Mouse (Mus musculus) thymus, adult 2 months (tissue): ENCODE data around the gene Sgca. TPM values are rescaled to one million over a fixed set of nuclear protein-coding genes. Genes with fewer than 3 reads are reported as not detected.

ENCODE experiments used
- DNase-seq: peaks from one replicate; pipeline ENCODE4 v3.0.0; 2021
- H3K27ac ChIP-seq: fragments of 200-500 bp; 2 replicates; pipeline ENCODE4 v1.5.1; 2012; ENCODE audit warnings: low read length, control low read depth; ENCODE audit not compliant: control insufficient read depth, insufficient read depth
- H3K27me3 ChIP-seq: fragments of 200-500 bp; 2 replicates; pipeline ENCODE4 v1.6.1; 2012; ENCODE audit warnings: mild to moderate bottlenecking, low read length, moderate library complexity, mixed read lengths; ENCODE audit not compliant: control insufficient read depth, insufficient read depth
- H3K36me3 ChIP-seq: fragments of 200-500 bp; 2 replicates; pipeline ENCODE4 v1.6.1; 2012; ENCODE audit warnings: mild to moderate bottlenecking, low read length, moderate library complexity; ENCODE audit not compliant: control insufficient read depth, insufficient read depth
- H3K4me1 ChIP-seq: fragments of 200-500 bp; replicated peaks from 2 replicates; pipeline ENCODE4 v1.6.1; 2012; ENCODE audit warnings: low read length; ENCODE audit not compliant: control insufficient read depth, insufficient read depth
- H3K4me3 ChIP-seq: fragments of 200-500 bp; 2 replicates; pipeline ENCODE4 v1.5.1; 2012; ENCODE audit warnings: mild to moderate bottlenecking, low read length, control low read depth, moderate library complexity; ENCODE audit not compliant: control insufficient read depth, insufficient read depth
- CTCF ChIP-seq: fragments of 200-500 bp; IDR thresholded peaks from 2 replicates; pipeline ENCODE4 v1.5.1; 2012; ENCODE audit warnings: mild to moderate bottlenecking, control low read depth, low read length, moderate library complexity, borderline replicate concordance; ENCODE audit not compliant: control insufficient read depth, poor library complexity, insufficient read depth; ENCODE audit errors: extremely low read depth
- POLR2A ChIP-seq: fragments of 200-500 bp; IDR thresholded peaks from 2 replicates; pipeline ENCODE4 v1.6.1; 2012; ENCODE audit warnings: mild to moderate bottlenecking, low read length, control low read depth, moderate library complexity; ENCODE audit not compliant: control insufficient read depth, poor library complexity, insufficient read depth; ENCODE audit errors: extremely low read depth
- WGBS: fragments of 180-500 bp; shearing (Covaris S2); methylation state at CpG from one replicate; pipeline ENCODE4 v1.1.7; 2018; 5-methylcytosine and 5-hydroxymethylcytosine counted together
- polyA plus RNA-seq: library from polyadenylated mRNA; depleted of rRNA; stranded (reverse); fragments of >200 nt; gene quantifications from 2 replicates; pipeline ENCODE4 v1.2.3, GENCODE M21; 2012

Gene Sgca
- polyA plus RNA-seq, 1 experiment = 59.1 TPM

DNA sequence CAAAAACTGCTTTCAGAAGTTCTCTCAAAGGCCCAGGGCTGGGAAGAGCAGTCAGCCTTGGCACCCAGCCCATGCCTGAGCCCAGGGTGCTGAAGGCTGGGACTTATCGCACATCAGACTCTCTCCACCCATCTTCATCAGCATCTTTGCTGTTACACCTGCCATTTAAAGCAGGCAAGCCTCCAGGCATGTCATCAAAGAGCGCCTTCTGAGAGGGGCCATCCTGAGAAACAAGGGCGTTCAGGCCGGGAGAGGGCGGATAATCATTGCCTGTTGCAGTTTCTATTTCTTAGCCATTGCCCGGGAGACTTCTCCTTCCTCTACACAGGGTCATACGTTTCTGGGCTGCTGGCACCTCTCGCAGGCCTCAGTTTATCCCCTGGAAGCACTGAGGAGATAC is 11.7 kb upstream of the Sgca start:
- no peak for TF ChIP-seq CTCF
- no peak for TF ChIP-seq POLR2A
- Histone ChIP-seq H3K4me3 (no peak overlapping the region), H3K4me1 (peaks cover 45% of the 10 kb centered on the region), H3K27me3 (no peaks in the 10 kb centered on the region), H3K27ac (no peak overlapping the region), H3K36me3 (no peaks in the 10 kb centered on the region)
- WGBS = 84% methylated on average over 8 of the region's 8 CpGs
- no peak for DNase-seq

DNA sequence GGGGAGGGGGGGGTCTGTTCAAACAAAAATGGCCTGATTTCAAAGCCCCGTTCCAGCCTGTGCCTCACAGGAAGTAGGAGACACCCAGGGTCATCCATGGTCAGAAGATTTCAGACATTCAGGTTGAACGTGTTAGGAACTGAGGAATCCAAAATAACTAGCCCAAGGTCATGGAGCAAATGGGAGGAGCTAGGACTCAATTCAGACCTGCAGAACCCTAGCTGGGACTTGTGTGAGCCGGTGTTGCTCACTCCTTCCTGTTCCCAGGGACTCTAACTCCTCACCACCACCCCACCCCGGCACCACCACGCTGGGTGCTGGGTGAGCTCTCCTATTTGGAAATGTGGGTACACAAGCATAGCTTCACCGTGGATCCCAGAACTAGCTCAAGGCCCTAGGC is 11.2 kb upstream of the Sgca start:
- TF ChIP-seq POLR2A (no peak), CTCF (no peak)
- H3K4me3 ChIP-seq = no peak overlapping the region
- no peak for DNase-seq
- no peaks in the 10 kb centered on the region for H3K27me3 ChIP-seq
- peaks cover 41% of the 10 kb centered on the region for H3K4me1 ChIP-seq
- no peaks in the 10 kb centered on the region for H3K36me3 ChIP-seq
- WGBS = 70% methylated on average over 6 of the region's 6 CpGs
- no peak overlapping the region for H3K27ac ChIP-seq

DNA sequence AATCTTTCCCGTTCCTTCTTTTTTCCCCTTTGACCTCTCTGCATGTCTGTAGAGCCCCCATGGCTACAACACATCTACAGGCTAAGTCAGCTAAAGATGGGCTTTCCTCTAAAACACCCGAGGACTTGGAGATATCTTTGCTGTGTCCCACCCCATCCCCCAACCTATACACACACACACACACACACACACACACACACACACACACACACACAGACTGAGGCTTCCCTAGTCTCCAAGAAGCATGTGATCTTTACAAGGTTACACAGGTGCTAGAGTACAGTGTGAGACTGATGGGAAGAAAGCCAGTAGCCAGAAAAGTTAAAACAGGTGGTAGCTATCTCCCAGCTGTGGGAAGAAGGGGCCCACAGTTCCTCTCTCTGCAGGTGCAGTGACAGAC is 10.3 kb upstream of the Sgca start:
- Histone ChIP-seq H3K4me3 (no peak overlapping the region), H3K27ac (no peak overlapping the region), H3K36me3 (no peaks in the 10 kb centered on the region), H3K27me3 (no peaks in the 10 kb centered on the region), H3K4me1 (peaks cover 41% of the 10 kb centered on the region)
- no peak for TF ChIP-seq POLR2A
- peak; percentile 25 for DNase-seq
- WGBS = 54% methylated on average over 2 of the region's 2 CpGs

DNA sequence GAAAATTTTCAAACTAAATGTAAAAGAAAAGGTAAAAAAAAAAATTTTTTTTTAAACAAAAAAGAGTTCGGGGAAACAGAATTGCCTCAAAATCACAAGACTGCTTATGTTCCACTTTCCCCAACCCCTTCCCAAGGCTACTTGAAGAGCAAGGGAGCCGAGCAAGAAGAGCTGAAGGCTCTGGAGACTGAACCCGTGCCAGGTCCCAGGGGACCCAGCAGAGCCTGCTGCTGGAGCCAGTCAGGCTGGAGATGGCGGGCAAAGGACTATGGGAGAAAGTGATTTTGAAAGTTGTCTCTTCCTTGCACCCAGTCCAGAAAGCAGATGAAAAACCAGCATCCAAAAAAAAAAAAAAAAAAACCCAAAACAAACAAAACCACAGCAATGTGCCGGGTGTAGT is 9.7 kb upstream of the Sgca start:
- Histone ChIP-seq H3K27ac (no peak overlapping the region), H3K4me1 (peaks cover 41% of the 10 kb centered on the region), H3K36me3 (no peaks in the 10 kb centered on the region), H3K27me3 (no peaks in the 10 kb centered on the region), H3K4me3 (no peak overlapping the region)
- TF ChIP-seq POLR2A (no peak), CTCF (no peak)
- no peak for DNase-seq
- 82% methylated on average over 5 of the region's 5 CpGs for WGBS

DNA sequence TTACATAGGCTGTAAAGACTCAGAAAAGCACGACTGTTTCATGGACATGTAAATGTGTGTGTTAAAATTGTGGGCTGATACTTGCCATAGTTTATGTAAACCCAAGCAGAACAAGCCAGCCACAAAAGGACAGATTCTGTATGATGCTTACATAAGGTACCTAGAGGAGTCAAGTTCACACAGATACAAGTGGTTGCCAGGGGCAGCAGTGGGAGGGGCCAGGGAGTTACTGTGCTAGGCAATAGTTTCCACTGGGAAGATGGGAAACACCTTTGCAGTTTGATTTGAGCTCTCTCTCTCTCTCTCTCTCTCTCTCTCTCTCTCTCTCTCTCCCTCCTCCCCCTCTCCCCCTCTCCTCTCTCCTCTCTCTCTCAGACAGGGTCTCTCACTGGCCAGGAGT is 9.0 kb upstream of the Sgca start:
- Histone ChIP-seq H3K4me1 (peaks cover 41% of the 10 kb centered on the region), H3K27me3 (no peaks in the 10 kb centered on the region), H3K4me3 (no peak overlapping the region), H3K36me3 (no peaks in the 10 kb centered on the region), H3K27ac (no peak overlapping the region)
- 77% methylated on average over 1 of the region's 1 CpGs for WGBS
- TF ChIP-seq CTCF (no peak), POLR2A (no peak)
- no peak for DNase-seq

DNA sequence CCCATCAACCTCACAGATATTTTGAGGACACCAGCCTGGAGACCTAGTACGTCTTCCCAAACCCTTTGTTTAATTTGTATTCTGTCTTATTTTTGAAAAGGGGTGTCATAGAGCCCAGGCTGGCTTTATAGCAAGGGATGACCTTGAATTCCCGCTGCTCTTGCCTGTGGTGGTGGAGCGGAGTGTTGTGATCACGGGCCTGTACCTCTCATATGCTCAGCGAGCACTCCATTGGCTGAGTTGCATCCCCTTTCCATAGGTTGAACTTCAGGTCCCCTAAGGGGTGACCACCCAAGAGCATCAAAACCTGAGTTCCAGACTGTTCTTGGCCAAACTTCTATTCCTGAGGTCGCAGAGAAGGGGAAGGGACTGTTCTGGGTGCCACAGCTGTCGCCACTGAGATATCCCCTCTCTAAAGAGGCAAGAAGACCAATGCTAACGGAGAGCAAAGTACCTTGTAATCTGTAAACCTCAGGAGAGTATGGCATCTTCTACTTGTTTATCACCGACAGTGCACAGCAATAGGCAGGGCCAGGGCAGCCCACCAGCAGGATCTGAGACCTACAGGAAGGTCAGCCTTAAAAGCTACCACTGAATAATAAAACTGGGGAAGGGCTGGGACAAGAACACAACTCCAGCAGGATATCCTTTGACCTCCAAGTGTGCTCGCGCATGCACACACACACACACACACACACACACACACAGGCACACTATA is 3.5 kb upstream of the Sgca start:
- no peak for TF ChIP-seq CTCF
- TF ChIP-seq POLR2A = no peak
- H3K27me3 ChIP-seq = no peaks in the 10 kb centered on the region
- DNase-seq = no peak
- WGBS = 92% methylated on average over 11 of the region's 11 CpGs
- H3K27ac ChIP-seq = no peak overlapping the region
- peaks cover 2% of the 10 kb centered on the region; the same call in 1 of the 2 replicates for H3K4me1 ChIP-seq
- H3K4me3 ChIP-seq = no peak overlapping the region
- no peaks in the 10 kb centered on the region for H3K36me3 ChIP-seq

DNA sequence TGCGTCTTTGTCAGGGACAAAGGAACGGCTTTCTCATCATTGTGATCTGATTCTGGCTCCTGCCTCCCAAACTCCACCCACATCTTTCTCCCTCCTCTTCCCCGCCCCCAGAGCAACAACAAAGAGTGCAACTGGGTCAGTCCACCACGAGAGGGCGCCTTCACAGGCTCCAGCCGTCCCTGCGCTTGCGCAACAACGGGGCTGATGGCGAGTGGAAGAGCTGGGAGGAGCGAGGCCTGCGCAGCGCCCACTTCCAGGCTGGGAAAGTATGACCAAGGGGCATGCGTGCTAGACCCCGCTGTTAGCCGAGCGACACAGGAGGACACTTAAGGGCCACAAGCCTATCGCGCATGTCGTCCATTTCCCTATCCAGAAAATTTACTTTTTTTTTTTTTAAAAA is 2.8 kb upstream of the Sgca start:
- peak; percentile 95 for DNase-seq
- 2% methylated on average over 20 of the region's 20 CpGs for WGBS
- TF ChIP-seq CTCF (peak; percentile 94), POLR2A (no peak)
- Histone ChIP-seq H3K36me3 (no peaks in the 10 kb centered on the region), H3K4me3 (no peak overlapping the region), H3K27ac (no peak overlapping the region), H3K27me3 (no peaks in the 10 kb centered on the region), H3K4me1 (no peaks in the 10 kb centered on the region)
